Mouse (Mus musculus): ENCODE results near the gene Snrnp35.

Gene Snrnp35

DNA sequence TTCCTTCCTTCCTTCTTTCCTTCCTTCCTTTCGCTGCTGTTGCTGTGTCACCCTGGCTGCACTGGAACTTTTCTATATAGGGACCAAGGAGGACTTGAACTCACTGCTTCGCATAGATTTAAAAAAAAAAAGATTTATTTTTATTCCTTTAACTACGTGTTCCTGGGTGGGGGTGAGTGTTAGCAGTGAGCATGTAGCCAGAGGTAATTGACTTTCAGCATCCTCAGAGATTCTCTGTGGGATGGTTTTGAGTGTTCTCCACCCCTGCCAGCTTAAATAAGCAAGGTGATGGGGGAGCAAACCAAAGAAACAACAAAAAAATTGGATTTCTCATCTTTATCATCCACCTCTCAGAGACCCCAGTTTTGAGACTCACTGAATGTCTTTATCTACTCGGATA, 57.0 kb downstream of the Snrnp35 start:
- DNase-seq (ENCODE audit: low spot score) = no peak

DNA sequence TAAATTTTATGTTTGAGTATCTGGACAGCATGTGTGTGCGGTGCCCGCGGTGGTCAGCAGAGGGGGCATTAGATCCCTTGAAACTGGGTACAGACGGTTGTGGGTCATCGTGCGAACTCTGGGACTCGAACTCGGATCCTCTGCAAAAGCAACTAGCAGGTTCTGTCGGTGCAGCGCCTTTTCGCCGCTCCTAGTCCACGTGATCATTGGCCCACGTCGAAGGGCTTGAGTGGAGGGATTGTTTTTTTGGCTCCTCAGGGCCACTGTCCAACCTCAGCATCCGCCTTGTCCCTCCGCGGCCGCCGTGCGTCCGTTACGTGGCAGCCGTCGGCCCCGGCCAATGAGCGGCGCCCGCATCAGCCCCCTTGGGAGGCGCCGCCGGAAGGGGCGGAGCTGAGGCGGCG, 57.5 kb downstream of the Snrnp35 start, which contains the start of gene Tmed2:
Tmed2 (plus strand) TSS at position 313 of the 404 bp plus-strand sequence.
- DNase-seq (ENCODE audit: low spot score) = peak; percentile 98

Measured in embryo, embryonic 10 days (tissue).